Mouse (Mus musculus) limb, embryonic 14.5 days (tissue): ENCODE data around the gene Noc4l. TPM values are rescaled to one million over a fixed set of nuclear protein-coding genes. Genes with fewer than 3 reads are reported as not detected.
A peak's percentile ranks its signal among the peaks of the same experiment; 100 is the strongest.

Experiments used
- ATAC-seq: fragments of 200-750 bp; cut with Nextera tagmentation; 2 replicates; pipeline ENCODE4 v1.8.0; 2017; ENCODE audit warnings: low read depth, moderate number of reproducible peaks, moderate TSS enrichment; ENCODE audit not compliant: low FRiP score
- DNase-seq: peaks from one replicate; pipeline ENCODE4 v3.0.0-alpha.2; 2015; ENCODE audit warnings: low spot score
- H3K27ac ChIP-seq: fragments of 300-500 bp; sonication (generic); replicated peaks from 2 replicates; pipeline ENCODE4 v1.5.1; 2014; ENCODE audit warnings: low read depth, mild to moderate bottlenecking, low read length, moderate library complexity, mixed read lengths
- H3K27me3 ChIP-seq: fragments of 300-500 bp; sonication (generic); 2 replicates; pipeline ENCODE4 v1.6.1; 2014; ENCODE audit warnings: low read length, mixed read lengths; ENCODE audit not compliant: control insufficient read depth, insufficient read depth
- H3K36me3 ChIP-seq: fragments of 300-500 bp; sonication (generic); 2 replicates; pipeline ENCODE4 v1.6.1; 2014; ENCODE audit warnings: mild to moderate bottlenecking, low read length, moderate library complexity, mixed read lengths; ENCODE audit not compliant: control insufficient read depth, insufficient read depth
- H3K4me1 ChIP-seq: fragments of 300-500 bp; sonication (generic); 2 replicates; pipeline ENCODE4 v1.6.1; 2014; ENCODE audit warnings: antibody characterized with exemption, low read length, mixed read lengths; ENCODE audit not compliant: control insufficient read depth, insufficient read depth
- H3K4me2 ChIP-seq: fragments of 300-500 bp; sonication (generic); replicated peaks from 2 replicates; pipeline ENCODE4 v1.6.1; 2014; ENCODE audit warnings: low read depth, mild to moderate bottlenecking, low read length, moderate library complexity; ENCODE audit not compliant: severe bottlenecking
- H3K4me3 ChIP-seq: fragments of 300-500 bp; sonication (generic); replicated peaks from 2 replicates; pipeline ENCODE4 v1.5.1; 2014; ENCODE audit warnings: low read length
- H3K9ac ChIP-seq: fragments of 300-500 bp; sonication (generic); 2 replicates; pipeline ENCODE4 v1.6.1; 2014; ENCODE audit warnings: mild to moderate bottlenecking, low read depth, low read length, moderate library complexity; ENCODE audit not compliant: severe bottlenecking
- H3K9me3 ChIP-seq: fragments of 300-500 bp; sonication (generic); 2 replicates; pipeline ENCODE4 v1.6.1; 2016; ENCODE audit warnings: low read length; ENCODE audit not compliant: control insufficient read depth
- POLR2A ChIP-seq: fragments of 200-500 bp; IDR thresholded peaks from 2 replicates; pipeline ENCODE4 v1.8.0; 2012; ENCODE audit warnings: inconsistent platforms, mild to moderate bottlenecking, moderate library complexity, borderline replicate concordance; ENCODE audit not compliant: insufficient read depth, insufficient read length; ENCODE audit errors: extremely low read depth
- WGBS: fragments of 180-500 bp; shearing (Covaris S2); extraction: QIAGEN DNeasy Blood & Tissue Kit; methylation state at CpG from one replicate; pipeline ENCODE4 v1.1.7; 2014; 5-methylcytosine and 5-hydroxymethylcytosine counted together
- polyA plus RNA-seq, 2 experiments: library from polyadenylated mRNA; depleted of rRNA in 1 of 2; stranded (reverse) in 1 of 2; unstranded in 1 of 2; fragments of >200 nt; fragmentation: Nextera tagmentation in 1 of 2; extraction: Ambion mirVana in 1 of 2; gene quantifications; 2 replicates each; pipeline versions ENCODE4 v1.2.1 to v1.2.3; 2012 to 2014

Noc4l gene
- polyA plus RNA-seq, 2 experiments: 40.1 to 70.8 TPM

- Histone ChIP-seq H3K27ac (no peak overlapping the region), H3K4me3 (no peak overlapping the region), H3K4me1 (no peaks in the 10 kb centered on the region), H3K36me3 (no peaks in the 10 kb centered on the region), H3K9ac (no peak overlapping the region), H3K4me2 (no peak overlapping the region), H3K27me3 (no peaks in the 10 kb centered on the region), H3K9me3 (no peaks in the 10 kb centered on the region)
- WGBS: 68% methylated on average over 7 of the region's 7 CpGs
- no peak for TF ChIP-seq POLR2A
- DNase-seq (no peak), ATAC-seq (no peak)
These were observed 14.7 kb downstream of the Noc4l start for GRCm38 (mm10) chr5:110638306-110639074.

GRCm38 (mm10) chr5:110635951-110636707 is 17.1 kb downstream of the Noc4l start:
- 40% methylated on average over 6 of the region's 6 CpGs for WGBS
- no peak for ATAC-seq

GRCm38 (mm10) chr5:110629525-110630120 is 23.6 kb downstream of the Noc4l start:
- no peak overlapping the region for H3K4me2 ChIP-seq
- ATAC-seq (no peak), DNase-seq (no peak)
- WGBS: 77% methylated on average over 2 of the region's 2 CpGs
- no peaks in the 10 kb centered on the region for H3K9me3 ChIP-seq
- no peak overlapping the region for H3K4me3 ChIP-seq
- no peak overlapping the region for H3K27ac ChIP-seq
- no peak for TF ChIP-seq POLR2A
- H3K9ac ChIP-seq: no peak overlapping the region
- no peaks in the 10 kb centered on the region for H3K36me3 ChIP-seq
- H3K4me1 ChIP-seq: no peaks in the 10 kb centered on the region
- H3K27me3 ChIP-seq: no peaks in the 10 kb centered on the region

More at GRCm38 (mm10) chr5:110635951-110636707, 17.1 kb downstream of the Noc4l start:
- H3K4me3 ChIP-seq: no peak overlapping the region
- DNase-seq: peak; percentile 47
- no peaks in the 10 kb centered on the region for H3K36me3 ChIP-seq
- no peak overlapping the region for H3K27ac ChIP-seq
- no peaks in the 10 kb centered on the region for H3K9me3 ChIP-seq
- no peak overlapping the region for H3K9ac ChIP-seq
- TF ChIP-seq POLR2A: no peak
- H3K27me3 ChIP-seq: no peaks in the 10 kb centered on the region
- H3K4me1 ChIP-seq: no peaks in the 10 kb centered on the region
- no peak overlapping the region for H3K4me2 ChIP-seq

GRCm38 (mm10) chr5:110628156-110628555 is 25.1 kb downstream of the Noc4l start:
- Histone ChIP-seq H3K36me3 (no peaks in the 10 kb centered on the region), H3K9ac (no peak overlapping the region), H3K4me3 (no peak overlapping the region), H3K4me1 (no peaks in the 10 kb centered on the region), H3K9me3 (no peaks in the 10 kb centered on the region), H3K4me2 (peak overlapping the region; percentile 25; the same call in 1 of the 2 replicates), H3K27me3 (no peaks in the 10 kb centered on the region), H3K27ac (no peak overlapping the region)
- no peak for TF ChIP-seq POLR2A
- DNase-seq (no peak), ATAC-seq (no peak)
- 23% methylated on average over 19 of the region's 19 CpGs for WGBS

- Histone ChIP-seq H3K27me3 (no peaks in the 10 kb centered on the region), H3K9ac (no peak overlapping the region), H3K36me3 (no peaks in the 10 kb centered on the region), H3K9me3 (no peaks in the 10 kb centered on the region), H3K4me2 (no peak overlapping the region), H3K4me1 (no peaks in the 10 kb centered on the region), H3K27ac (no peak overlapping the region), H3K4me3 (no peak overlapping the region)
- DNase-seq (no peak), ATAC-seq (no peak)
- 52% methylated on average over 10 of the region's 10 CpGs for WGBS
- TF ChIP-seq POLR2A: no peak
These were observed 25.9 kb downstream of the Noc4l start for GRCm38 (mm10) chr5:110627351-110627750.
